Mouse (Mus musculus): ENCODE data around the gene Madcam1.

Madcam1 gene

GRCm38 (mm10) chr10:79664131-79664665 lies at the start of gene Madcam1:
Gene Madcam1, plus strand, starts transcription at chr10:79664559.
- in situ Hi-C loops (cut with MboI, MseI), result no loop called here

DNA sequence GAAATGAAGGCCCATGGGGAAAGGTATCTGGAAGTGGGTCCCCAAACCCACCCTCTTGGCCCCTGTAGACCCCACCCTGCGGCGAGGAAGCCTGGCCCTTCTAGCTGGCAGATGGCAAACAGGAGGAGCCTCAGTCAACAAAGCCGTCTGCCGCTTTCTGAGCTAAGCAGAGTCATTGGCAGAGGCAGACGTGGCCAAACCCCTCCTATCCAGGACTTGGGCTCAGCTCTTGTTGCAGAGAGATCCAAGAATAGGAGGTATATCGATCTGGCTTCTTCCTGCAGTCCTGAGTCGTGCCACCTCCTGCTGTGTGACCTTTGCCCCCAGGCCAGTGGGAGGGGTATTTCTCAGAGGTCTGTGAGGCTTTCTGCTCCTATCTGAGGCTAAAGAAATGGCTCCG lies 48.5 kb upstream of the Madcam1 start:
- in situ Hi-C loops (cut with MboI, MseI), result no loop called here

DNA sequence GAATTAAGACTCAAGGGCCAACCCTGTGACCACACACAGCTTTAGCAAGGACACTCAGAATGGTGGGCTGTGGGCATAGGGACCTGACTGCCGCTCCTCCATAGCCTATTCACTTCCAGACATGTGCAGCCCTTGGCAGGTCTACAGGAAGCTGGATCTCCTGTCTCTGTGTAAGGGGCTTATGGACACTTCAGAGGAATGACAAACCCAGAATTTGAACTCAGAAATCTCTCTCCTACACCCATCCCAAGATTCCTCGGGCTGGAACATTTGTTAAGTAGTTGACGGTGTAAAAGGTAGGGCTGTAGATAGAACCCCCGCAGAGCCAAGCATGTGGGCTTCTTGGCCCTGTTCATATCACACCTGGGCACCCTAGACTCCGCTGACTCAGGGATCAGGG lies 48.0 kb upstream of the Madcam1 start:
- in situ Hi-C loops (cut with MboI, MseI), result no loop called here

DNA sequence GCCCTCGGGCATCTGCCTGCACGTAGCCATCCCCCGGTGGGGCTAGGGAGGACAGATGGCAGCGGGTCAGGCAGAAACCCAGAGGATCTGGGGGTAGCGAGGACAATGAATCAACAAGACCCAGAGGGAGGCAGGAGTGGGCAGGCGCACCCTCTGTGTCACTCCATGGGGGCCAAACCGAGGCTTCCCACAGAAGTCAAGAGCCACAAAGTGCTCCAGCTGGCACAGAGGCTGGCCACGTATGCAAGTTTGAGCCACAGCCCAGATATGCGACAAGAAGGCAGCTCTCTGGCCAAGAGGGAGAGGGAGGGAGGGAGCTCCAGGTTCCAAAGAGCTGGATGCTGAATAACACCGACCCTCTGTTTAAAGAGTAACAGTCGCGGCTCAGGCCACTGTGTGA lies 40.4 kb upstream of the Madcam1 start:
- in situ Hi-C loops (cut with MboI, MseI), result no loop called here

DNA sequence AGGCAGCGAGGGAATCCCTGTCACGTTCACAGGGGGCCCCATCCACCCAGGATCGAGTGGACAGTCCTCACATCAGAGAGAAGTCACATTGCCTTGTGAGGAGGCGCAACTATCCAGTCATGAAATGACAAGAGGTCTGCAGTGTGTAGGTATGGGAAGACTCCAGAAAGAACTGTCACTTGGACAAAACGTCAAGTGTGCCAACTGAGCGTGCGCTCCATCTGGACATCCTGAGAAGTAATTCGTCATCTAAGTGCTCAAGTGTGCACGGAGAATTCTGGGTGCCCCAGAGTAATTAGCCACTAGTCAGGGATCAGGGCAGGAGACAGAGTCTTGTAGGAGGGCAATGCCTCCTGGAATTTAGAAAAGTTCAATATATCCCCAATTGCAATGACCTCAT lies 39.0 kb upstream of the Madcam1 start:
- in situ Hi-C loops (cut with MboI, MseI), result loop anchor here (25.0 kb wide), 1 partner anchor 1938 kb away; the partner anchor contains the start of genes Gm19402, Gm9508 and Tspear

- in situ Hi-C loops (cut with MboI, MseI), result loop anchor here (25.0 kb wide), 1 partner anchor 1939 kb away; the partner anchor contains the start of genes Gm19402, Gm9508 and Tspear
Measured at GRCm38 (mm10) chr10:79626156-79626555, 38.2 kb upstream of the Madcam1 start.

DNA sequence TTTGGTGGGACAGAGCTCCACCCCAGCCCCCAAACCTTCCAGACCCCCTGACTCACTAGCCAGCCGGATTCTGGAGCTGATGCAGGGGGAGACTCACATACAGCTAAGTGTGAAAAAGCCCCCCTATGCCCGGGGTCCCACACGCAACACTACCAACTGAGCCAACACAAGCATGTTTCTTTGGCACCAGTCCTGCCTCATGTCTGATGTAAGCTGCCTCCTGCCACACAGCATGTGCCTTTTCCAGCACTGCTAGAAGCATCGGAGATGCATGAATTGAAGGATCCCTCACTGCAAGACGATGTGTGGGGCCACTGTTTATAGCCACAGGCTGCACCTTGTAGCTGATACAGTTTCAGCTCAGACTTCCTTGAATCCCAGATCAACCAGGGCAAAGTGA lies 36.0 kb upstream of the Madcam1 start:
- in situ Hi-C loops (cut with MboI, MseI), result loop anchor here (25.0 kb wide), 1 partner anchor 1941 kb away; the partner anchor contains the start of genes Gm19402, Gm9508 and Tspear

- in situ Hi-C loops (cut with MboI, MseI), result loop anchor here (25.0 kb wide), 1 partner anchor 1944 kb away; the partner anchor contains the start of genes Gm19402, Gm9508 and Tspear
Measured at GRCm38 (mm10) chr10:79631432-79631831, 32.9 kb upstream of the Madcam1 start.

GRCm38 (mm10) chr10:79633006-79633777 lies 31.2 kb upstream of the Madcam1 start:
- in situ Hi-C loops (cut with MboI, MseI), result loop anchor here (25.0 kb wide), 1 partner anchor 1946 kb away; the partner anchor contains the start of genes Gm19402, Gm9508 and Tspear

DNA sequence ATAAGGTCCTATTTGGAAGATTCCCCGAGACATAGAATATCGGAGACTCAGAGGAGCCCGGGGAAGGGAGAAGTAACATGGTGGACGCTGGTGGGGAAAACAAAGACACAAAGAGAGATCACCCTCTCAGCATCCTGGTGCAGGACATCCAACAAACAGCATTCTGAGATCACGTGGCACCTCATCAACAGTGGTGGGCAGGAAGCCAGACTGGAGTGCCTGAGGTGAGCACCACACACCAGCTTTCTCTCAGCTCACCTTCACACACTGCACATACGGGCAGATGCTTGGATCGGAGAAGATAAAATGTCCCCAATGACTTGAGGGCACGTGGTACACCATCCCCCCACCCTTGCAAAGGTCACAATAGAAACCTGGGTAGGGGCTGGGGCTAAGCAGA lies 28.1 kb upstream of the Madcam1 start:
- in situ Hi-C loops (cut with MboI, MseI), result loop anchor here (25.0 kb wide), 1 partner anchor 1949 kb away; the partner anchor contains the start of genes Gm19402, Gm9508 and Tspear

- in situ Hi-C loops (cut with MboI, MseI), result loop anchor here (25.0 kb wide), 1 partner anchor 1950 kb away; the partner anchor contains the start of genes Gm19402, Gm9508 and Tspear
Measured at GRCm38 (mm10) chr10:79637128-79638110, 26.9 kb upstream of the Madcam1 start, which contains the start of gene Shc2. Gene Shc2, minus strand, starts transcription at chr10:79637918.

DNA sequence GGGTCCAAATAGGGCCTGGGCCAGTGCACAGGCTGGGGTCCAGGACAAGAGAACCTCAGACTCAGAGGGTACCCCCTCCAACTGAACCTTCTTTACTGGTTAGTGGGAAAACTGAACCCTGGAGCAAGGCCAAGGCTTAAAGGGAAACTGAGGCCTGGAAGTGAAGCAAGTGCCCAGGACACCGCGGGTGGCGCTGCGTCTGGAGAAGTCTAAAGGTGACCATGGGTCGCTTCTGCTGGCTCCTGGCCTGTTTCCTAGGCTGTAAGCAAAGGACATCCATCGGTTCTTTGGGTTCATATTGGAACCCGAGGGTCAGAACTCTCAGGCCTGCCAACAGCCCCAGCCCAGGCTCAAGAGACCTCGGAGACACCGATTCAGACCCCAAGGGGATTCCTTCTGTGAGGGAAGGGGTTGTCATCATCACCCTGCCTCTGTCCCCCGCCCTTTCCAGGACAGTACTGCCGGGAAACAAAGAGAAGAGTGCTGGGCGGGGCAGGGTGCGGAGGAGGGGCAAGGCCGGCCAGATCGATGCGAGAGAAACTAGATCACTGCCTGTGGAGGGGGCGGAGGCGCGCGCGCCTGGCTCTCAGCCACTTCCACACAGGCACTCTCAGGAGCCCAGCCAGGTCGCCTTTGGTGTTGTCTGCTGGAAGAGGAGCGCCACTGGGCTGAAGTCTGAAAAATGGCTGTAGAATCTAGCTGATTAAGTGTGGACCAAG lies 25.7 kb upstream of the Madcam1 start:
- in situ Hi-C loops (cut with MboI, MseI), result loop anchor here (25.0 kb wide), 1 partner anchor 1951 kb away; the partner anchor contains the start of genes Gm19402, Gm9508 and Tspear

DNA sequence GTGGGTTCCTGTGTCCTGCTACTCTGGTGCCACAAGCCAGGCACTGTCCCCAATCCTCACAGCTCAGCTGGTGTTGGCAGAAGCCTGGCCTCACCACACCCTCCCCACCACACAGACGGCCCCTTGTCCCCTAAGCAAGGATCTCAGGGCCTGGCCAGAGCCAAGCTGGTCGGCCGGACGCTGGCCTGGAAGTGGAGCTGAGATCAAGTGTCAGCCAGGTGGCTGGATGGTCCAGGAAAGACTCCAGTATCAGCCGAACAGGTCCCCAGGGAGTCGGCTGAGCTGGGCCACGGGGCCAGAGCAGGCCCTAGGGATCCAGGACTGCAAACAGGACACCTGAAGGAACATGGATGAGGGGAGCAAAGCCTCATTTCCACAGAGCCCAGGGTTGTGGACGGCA lies 18.6 kb upstream of the Madcam1 start, which contains the start of gene Odf3l2:
TSS of gene Odf3l2 (minus strand) at position 28 of the 400 bp plus-strand sequence.
- in situ Hi-C loops (cut with MboI, MseI), result loop anchor here (5.0 to 25.0 kb wide), 2 partner anchors 48 to 1958 kb away; partner anchors contain the start of genes Gm19402, Gm9508 and Tspear

DNA sequence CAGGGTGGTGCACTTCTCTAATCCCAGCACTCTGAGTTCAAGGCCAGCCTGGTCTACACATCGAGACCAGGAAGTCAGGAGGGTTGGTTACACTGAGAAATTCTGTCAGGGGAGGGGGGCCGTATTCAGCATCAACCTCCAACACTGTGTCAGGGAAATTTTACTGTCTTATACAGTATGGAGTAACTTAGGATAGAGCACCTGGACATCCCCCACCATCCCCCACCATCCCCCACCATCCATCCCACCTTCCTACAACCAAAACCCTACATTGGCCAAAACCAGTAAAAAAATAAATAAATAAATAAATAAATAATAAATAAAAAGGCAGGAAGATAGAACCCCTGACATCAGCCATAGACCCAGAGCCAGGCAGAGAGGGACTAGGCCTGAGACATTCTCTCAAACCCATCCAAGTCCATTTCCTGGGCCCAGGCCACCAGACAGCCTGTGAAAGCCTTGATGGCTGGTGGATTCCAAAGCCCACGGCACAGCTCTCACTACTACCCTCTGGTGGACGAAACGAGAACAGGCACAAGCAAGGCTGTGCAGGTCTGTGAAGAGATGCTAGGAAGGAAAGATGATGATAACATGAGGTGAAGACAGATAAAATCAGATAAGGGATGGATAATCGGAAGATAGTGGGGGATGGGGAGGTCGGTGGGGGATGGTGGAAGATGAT lies 15.1 kb upstream of the Madcam1 start:
- in situ Hi-C loops (cut with MboI, MseI), result loop anchor here (5.0 to 25.0 kb wide), 2 partner anchors 52 to 1962 kb away; partner anchors contain the start of genes Gm19402, Gm9508 and Tspear

DNA sequence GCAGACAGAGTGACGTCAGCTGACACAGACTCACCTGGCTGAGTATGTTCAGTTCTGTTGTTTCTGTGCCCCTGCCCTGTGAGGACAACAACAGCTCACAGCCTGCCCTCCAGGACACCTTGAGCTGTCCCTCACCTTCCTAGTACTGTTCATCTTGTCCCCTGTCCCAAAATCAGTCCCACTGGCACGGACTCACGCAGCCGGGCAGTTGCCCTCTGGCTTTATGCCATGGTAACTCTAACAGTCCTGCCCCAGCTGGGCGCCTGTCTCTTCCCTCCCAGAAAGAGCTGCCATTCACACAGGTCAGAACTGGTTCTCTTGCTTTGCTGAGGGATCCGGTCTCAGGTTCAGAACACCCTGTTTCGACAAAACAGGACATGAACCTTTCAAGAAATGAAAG lies 11.6 kb upstream of the Madcam1 start:
- in situ Hi-C loops (cut with MboI, MseI), result no loop called here

DNA sequence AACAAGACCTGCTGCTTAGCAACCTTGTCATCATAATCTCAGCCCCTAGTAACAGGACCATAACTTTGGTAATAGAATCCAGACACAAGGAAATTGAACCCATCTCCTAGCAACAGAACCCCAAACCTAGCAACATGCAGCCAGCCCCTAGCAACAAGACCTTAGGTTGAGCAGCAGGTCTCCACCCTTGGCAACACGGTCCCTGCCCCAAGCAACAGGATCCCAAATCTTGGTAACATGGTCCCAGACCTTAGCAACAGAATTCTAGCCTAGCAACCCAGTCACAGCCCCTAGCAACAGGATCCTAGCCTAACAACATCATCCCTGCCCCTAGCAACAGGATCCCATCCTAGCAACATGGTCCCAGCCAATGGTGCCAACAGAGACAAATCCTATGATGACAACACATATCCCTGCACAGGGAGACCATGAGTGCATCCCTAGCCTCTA lies 9.4 kb upstream of the Madcam1 start:
- in situ Hi-C loops (cut with MboI, MseI), result no loop called here

DNA sequence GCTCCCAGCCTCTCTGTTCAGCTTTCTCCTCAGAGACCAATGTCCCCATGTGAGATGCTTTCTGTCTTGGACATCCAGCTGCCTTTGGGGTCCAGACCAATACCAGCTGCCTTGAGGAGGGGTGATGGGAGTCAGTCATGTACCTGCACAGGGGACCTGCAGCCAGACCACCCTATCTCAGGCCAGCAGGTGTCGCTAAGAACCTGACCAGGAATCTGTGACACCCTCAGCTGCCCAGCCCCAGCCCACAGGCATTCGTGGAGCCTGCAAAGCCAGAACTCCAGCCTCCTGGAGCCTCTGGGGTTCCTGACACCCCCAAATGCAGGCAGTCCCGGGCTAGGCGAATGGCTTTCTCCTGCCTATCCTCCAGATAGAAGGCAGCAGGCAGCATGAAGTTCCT lies 5.5 kb upstream of the Madcam1 start:
- in situ Hi-C loops (cut with MboI, MseI), result no loop called here

DNA sequence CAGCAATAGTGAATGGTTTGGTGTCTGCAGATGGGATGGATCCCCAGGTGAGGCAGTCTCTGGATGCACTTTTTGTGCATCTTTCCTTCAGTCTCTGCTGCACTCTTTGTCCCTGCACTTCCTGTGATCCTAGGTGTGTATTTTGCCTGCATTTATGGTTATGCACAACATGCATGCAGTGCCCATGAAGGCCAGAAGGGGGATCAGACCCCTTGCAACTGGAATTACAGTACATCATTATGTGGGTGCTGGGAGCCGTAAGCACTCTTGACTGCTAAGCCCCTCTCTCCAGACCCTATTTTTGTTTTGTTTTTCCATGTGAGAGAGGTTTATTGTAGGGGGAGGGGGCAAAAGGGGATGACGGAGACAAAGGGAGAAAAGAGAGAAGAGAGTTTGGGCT lies 4.1 kb upstream of the Madcam1 start:
- in situ Hi-C loops (cut with MboI, MseI), result no loop called here

DNA sequence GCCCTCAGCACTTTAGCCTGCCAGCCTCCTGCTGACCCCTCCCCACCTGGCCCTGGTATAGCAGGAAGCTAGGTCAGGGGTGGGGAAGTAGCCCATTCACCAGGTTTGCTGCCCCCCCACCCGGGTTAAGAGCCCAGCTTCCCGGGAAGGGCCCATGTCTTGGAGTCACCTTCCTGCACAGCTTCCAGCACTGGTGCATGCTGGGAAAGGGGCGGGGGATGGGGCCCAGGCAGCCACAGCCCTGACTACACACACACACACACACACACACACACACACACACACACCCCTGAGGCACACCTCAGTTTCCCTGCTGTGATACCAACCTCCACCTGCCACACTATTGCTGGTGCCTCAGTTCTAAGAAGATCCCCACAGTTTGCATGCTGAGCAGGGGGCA lies 2.5 kb upstream of the Madcam1 start:
- in situ Hi-C loops (cut with MboI, MseI), result no loop called here

GRCm38 (mm10) chr10:79665051-79665450 lies 692 bp downstream of the Madcam1 start:
- in situ Hi-C loops (cut with MboI, MseI), result no loop called here

All from T-helper 1 cell (primary cell).